Mouse (Mus musculus) brain, embryonic 14.5 days (tissue): ENCODE measurements around the gene Rgs12.

Experiments used
- CTCF ChIP-seq: fragments of 200-500 bp; IDR thresholded peaks from 2 replicates; pipeline ENCODE4 v1.5.1; 2012; ENCODE audit warnings: inconsistent platforms, mild to moderate bottlenecking, moderate library complexity, borderline replicate concordance; ENCODE audit not compliant: insufficient read depth, insufficient read length; ENCODE audit errors: extremely low read depth
- POLR2A ChIP-seq: fragments of 200-500 bp; IDR thresholded peaks from 2 replicates; pipeline ENCODE4 v1.6.1; 2012; ENCODE audit warnings: mild to moderate bottlenecking, inconsistent platforms, borderline replicate concordance; ENCODE audit not compliant: poor library complexity, insufficient read depth, insufficient read length, severe bottlenecking; ENCODE audit errors: extremely low read depth

GRCm38 (mm10) chr5:34965531-34965930 lies 16.3 kb downstream of the Rgs12 start:
- TF ChIP-seq CTCF, result no peak
- TF ChIP-seq POLR2A, result no peak
